Comparison of ENCODE assay signal across 10 mouse cellular contexts in the genomic region with DNA sequence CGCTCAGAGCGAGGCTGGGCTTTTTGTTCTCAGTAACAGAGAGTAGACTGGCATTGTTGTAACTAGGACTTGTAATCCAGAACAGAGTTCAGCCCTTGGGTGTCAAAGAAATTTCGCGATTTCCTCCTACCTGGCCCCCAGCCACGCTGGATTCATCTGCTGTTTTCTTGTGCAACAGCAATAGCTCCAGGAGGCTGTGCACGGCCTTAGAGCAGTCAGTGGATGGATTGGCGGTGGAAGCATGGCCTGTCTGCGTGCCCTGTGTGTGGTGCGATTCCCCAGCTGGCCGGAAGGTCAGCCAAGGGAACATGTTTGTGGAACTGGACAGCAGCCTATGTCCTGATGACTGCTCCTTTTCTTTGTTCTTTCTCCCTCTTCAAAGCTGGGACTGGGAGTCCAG. TPM values are rescaled to one million over a fixed set of nuclear protein-coding genes. Genes with fewer than 3 reads are reported as not detected.
DNase-seq lines count a peak whose midpoint lies in the region; ATAC-seq and TF ChIP-seq lines count a peak whose summit lies in the region.
"Had no signal": no experiment of that assay in that cellular context is flagged by ENCODE, and none has a peak within 500 bp of the region (broad histone marks: within the 10 kb centered on the region; RNA-seq: fewer than 3 reads in every experiment).

No protein-coding gene starts in this region.

- no peak overlapping the region for H3K9ac ChIP-seq in heart, adult 2 months (ENCODE audit: low read depth, low read length)
- H3K9ac ChIP-seq in heart, embryonic 12.5 days = no peak overlapping the region
- no peak overlapping the region for H3K9ac ChIP-seq in midbrain, postnatal 0 days (replicated peaks; ENCODE audit: low read length, poor library complexity, severe bottlenecking)
- H3K9ac ChIP-seq: limb, embryonic 12.5 days had no signal

- H3K27ac ChIP-seq in heart, adult 2 months = peak overlapping the region; percentile 38
- no peak overlapping the region for H3K27ac ChIP-seq in heart, embryonic 12.5 days (ENCODE audit: poor library complexity, severe bottlenecking)
- no peak overlapping the region for H3K27ac ChIP-seq in midbrain, postnatal 0 days (ENCODE audit: low read depth, low read length)
- H3K27ac ChIP-seq: limb, embryonic 12.5 days had no signal

- intact Hi-C loops in heart, adult 2 months (cut with DNase I) = no loop called here
- intact Hi-C loops in heart, postnatal 25 days (cut with DNase I) = no loop called here

- H3K4me2 ChIP-seq in heart, embryonic 12.5 days = no peak overlapping the region
- H3K4me2 ChIP-seq in midbrain, postnatal 0 days (ENCODE audit: low read depth, low read length, poor library complexity, severe bottlenecking) = no peak overlapping the region
- H3K4me2 ChIP-seq: limb, embryonic 12.5 days had no signal

- H3K79me2 ChIP-seq in heart, adult 2 months (replicated peaks; ENCODE audit: control insufficient read depth, insufficient read depth, low read length) = no peaks in the 10 kb centered on the region

- peak; percentile 42 for TF ChIP-seq CTCF in heart, adult 2 months (IDR thresholded peaks at IDR 0.05)
- no peak for TF ChIP-seq CTCF in midbrain, postnatal 0 days (IDR thresholded peaks at IDR 0.05)

- no peaks in the 10 kb centered on the region for H3K27me3 ChIP-seq in heart, adult 2 months (ENCODE audit: control insufficient read depth, insufficient read depth, low read length)
- no peaks in the 10 kb centered on the region for H3K27me3 ChIP-seq in heart, embryonic 12.5 days (replicated peaks)
- H3K27me3 ChIP-seq in midbrain, postnatal 0 days (ENCODE audit: insufficient read depth, low read length) = no peaks in the 10 kb centered on the region
- H3K27me3 ChIP-seq: CH12.LX had no signal

- 52% methylated on average over 10 of the region's 10 CpGs for WGBS in heart, adult 2 months
- WGBS in heart, embryonic 12.5 days = 82% methylated on average over 10 of the region's 10 CpGs
- WGBS in midbrain, postnatal 0 days = 66% methylated on average over 10 of the region's 10 CpGs

- TF ChIP-seq EP300 in heart, adult 2 months (IDR thresholded peaks at IDR 0.05; ENCODE audit: insufficient read depth, low read depth, low read length) = peak; percentile 80

- H3K9me3 ChIP-seq in heart, embryonic 12.5 days (replicated peaks) = 0 out of 2 replicates have a peak, but pooled peaks cover 3% of the 10 kb centered on the region
- H3K9me3 ChIP-seq in midbrain, postnatal 0 days (ENCODE audit: low read length) = no peaks in the 10 kb centered on the region
- H3K9me3 ChIP-seq: limb, embryonic 12.5 days had no signal

- H3K36me3 ChIP-seq in heart, adult 2 months (ENCODE audit: control insufficient read depth, insufficient read depth, low read length) = no peaks in the 10 kb centered on the region
- H3K36me3 ChIP-seq in heart, embryonic 12.5 days = no peaks in the 10 kb centered on the region
- H3K36me3 ChIP-seq in midbrain, postnatal 0 days (ENCODE audit: insufficient read depth, low read length) = no peaks in the 10 kb centered on the region
- H3K36me3 ChIP-seq: limb, embryonic 12.5 days had no signal

- no peak for TF ChIP-seq POLR2A in heart, adult 2 months (IDR thresholded peaks at IDR 0.05; ENCODE audit: insufficient read depth, low read depth, low read length)

- ATAC-seq in heart, embryonic 12.5 days (ENCODE audit: insufficient number of reproducible peaks, low FRiP score) = no peak
- no peak for ATAC-seq in midbrain, postnatal 0 days (ENCODE audit: low FRiP score)

- DNase-seq in heart, adult 2 months = peak; percentile 82 to 89
- DNase-seq in cerebellum, adult 11-12 months = peak; percentile 70
- peak; percentile 84 for DNase-seq in heart, postnatal 25 days (ENCODE audit: low spot score)
- peak; percentile 87 for DNase-seq in skeletal muscle tissue, adult 2 months (ENCODE audit: low read depth, low spot score)
- no peak for DNase-seq in right cerebral cortex, postnatal 4 days
- DNase-seq in midbrain, postnatal 0 days (ENCODE audit: low spot score) = no peak
- no peak for DNase-seq in thymus, postnatal 4 days

- H3K4me3 ChIP-seq in heart, adult 2 months = no peak overlapping the region
- no peak overlapping the region for H3K4me3 ChIP-seq in heart, embryonic 12.5 days
- no peak overlapping the region for H3K4me3 ChIP-seq in midbrain, postnatal 0 days (ENCODE audit: low read depth, low read length)
- H3K4me3 ChIP-seq: limb, embryonic 12.5 days had no signal

- H3K4me1 ChIP-seq in heart, adult 2 months (ENCODE audit: control insufficient read depth, insufficient read depth, low read length) = no peaks in the 10 kb centered on the region; the same call in 1 of the 2 replicates
- H3K4me1 ChIP-seq in heart, embryonic 12.5 days (replicated peaks) = no peaks in the 10 kb centered on the region
- H3K4me1 ChIP-seq in midbrain, postnatal 0 days (ENCODE audit: insufficient read depth, low read length) = no peaks in the 10 kb centered on the region

RNA-seq across cellular contexts. Expression of gene Sc5d, which starts 46.4 kb away (rescaled TPM):
- total RNA-seq in heart, adult 2 months (2021) = 10 to 100 TPM; 15.8 to 19.1 TPM
- 24.3 and 59.2 TPM in 2 replicates for polyA plus RNA-seq in heart, adult 2 months (2012; rRNA removed)
- polyA plus RNA-seq in heart, embryonic 12.5 days (2016; fragmentation: Nextera tagmentation; extraction: Ambion mirVana) = 42.7 and 43.3 TPM in 2 replicates
- total RNA-seq in heart, postnatal 25 days (2021) = 10 to 100 TPM; 14.7 to 14.9 TPM
- total RNA-seq in midbrain, postnatal 0 days (2014; rRNA removed) = 32.4 and 67.0 TPM in 2 replicates
- 63.7 and 70.3 TPM in 2 replicates for polyA plus RNA-seq in midbrain, postnatal 0 days (2015; fragmentation: Nextera tagmentation; extraction: Ambion mirVana)

Comparison
In these comparisons a context has a peak if more than half of its experiments do, and no peak if none do; other contexts are left out.
1. DNase-seq: peak in heart, adult 2 months (2 of 2), cerebellum, adult 11-12 months (single experiment), heart, postnatal 25 days (single experiment) and skeletal muscle tissue, adult 2 months (single experiment); none in right cerebral cortex, postnatal 4 days (single experiment), midbrain, postnatal 0 days (single experiment) and thymus, postnatal 4 days (single experiment).